27 mouse cellular contexts compared by ENCODE assay signal in the genomic region with DNA sequence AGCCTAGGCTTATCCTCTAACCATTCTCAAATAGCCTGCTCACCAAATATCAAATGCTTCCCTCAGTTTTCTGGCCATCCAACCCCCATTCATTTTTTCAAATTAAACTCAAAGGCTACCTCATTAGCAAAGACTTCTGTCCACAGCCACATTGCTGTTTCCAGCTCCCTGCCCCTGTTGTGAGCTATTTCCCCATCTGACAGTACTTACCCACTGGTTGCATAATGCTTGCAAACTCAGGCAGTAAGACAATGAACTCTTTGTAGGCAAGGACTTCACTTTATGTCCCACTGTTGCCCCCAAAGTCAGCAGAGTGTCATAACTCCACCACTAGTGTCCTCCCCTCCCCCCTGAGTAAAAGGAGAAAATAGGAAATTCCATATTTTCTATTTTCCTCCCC.
DNase-seq lines count a peak whose midpoint lies in the region; ATAC-seq and TF ChIP-seq lines count a peak whose summit lies in the region.
"Had no signal": no experiment of that assay in that cellular context is flagged by ENCODE, and none has a peak within 500 bp of the region (broad histone marks: within the 10 kb centered on the region; RNA-seq: fewer than 3 reads in every experiment).

No protein-coding gene starts in this region.

- no peak for ATAC-seq in embryonic facial prominence, embryonic 14.5 days (ENCODE audit: low read depth)
- no peak for ATAC-seq in liver, postnatal 0 days
- ATAC-seq: activated CD4-positive, CD25-positive, alpha-beta regulatory T cell, adult 4 months; CD4-positive, CD25-positive, alpha-beta regulatory T cell, adult 4 months; forebrain, embryonic 14.5 days; intestine, embryonic 15.5 days had no signal

- no peak overlapping the region for H3K9ac ChIP-seq in embryonic facial prominence, embryonic 14.5 days (ENCODE audit: low read depth, low read length)
- no peak overlapping the region for H3K9ac ChIP-seq in liver, postnatal 0 days (replicated peaks)
- H3K9ac ChIP-seq: hindbrain, embryonic 14.5 days; intestine, embryonic 15.5 days; liver, embryonic 14.5 days; lung, embryonic 14.5 days; midbrain, embryonic 12.5 days had no signal

- no peaks in the 10 kb centered on the region for H3K4me1 ChIP-seq in embryonic facial prominence, embryonic 14.5 days (ENCODE audit: control insufficient read depth, insufficient read depth, low read length)
- H3K4me1 ChIP-seq in embryonic facial prominence, embryonic 10.5 days: 0 out of 2 replicates have a peak, but pooled peaks cover 5% of the 10 kb centered on the region
- H3K4me1 ChIP-seq in liver, postnatal 0 days (ENCODE audit: insufficient read depth): no peaks in the 10 kb centered on the region
- H3K4me1 ChIP-seq: intestine, embryonic 15.5 days; midbrain, embryonic 12.5 days had no signal

- no peak for TF ChIP-seq EP300 in liver, postnatal 0 days (IDR thresholded peaks at IDR 0.05; ENCODE audit: low read depth)

- no peak overlapping the region for H3K27ac ChIP-seq in embryonic facial prominence, embryonic 14.5 days (replicated peaks; ENCODE audit: low read depth, low read length)
- no peak overlapping the region for H3K27ac ChIP-seq in embryonic facial prominence, embryonic 10.5 days (replicated peaks)
- H3K27ac ChIP-seq in layer of hippocampus, adult 2 months: no peak overlapping the region
- H3K27ac ChIP-seq in liver, postnatal 0 days (ENCODE audit: low read depth): no peak overlapping the region
- H3K27ac ChIP-seq: hindbrain, embryonic 14.5 days; intestine, embryonic 15.5 days; liver, embryonic 14.5 days; midbrain, embryonic 12.5 days had no signal

- no peak overlapping the region for H3K4me3 ChIP-seq in embryonic facial prominence, embryonic 14.5 days (ENCODE audit: low read depth, low read length)
- H3K4me3 ChIP-seq in embryonic facial prominence, embryonic 10.5 days: no peak overlapping the region
- no peak overlapping the region for H3K4me3 ChIP-seq in layer of hippocampus, adult 2 months
- no peak overlapping the region for H3K4me3 ChIP-seq in liver, postnatal 0 days (ENCODE audit: low read depth, low read length)
- H3K4me3 ChIP-seq: intestine, embryonic 15.5 days; midbrain, embryonic 12.5 days had no signal

- TF ChIP-seq CTCF in layer of hippocampus, adult 2 months (conservative IDR thresholded peaks at IDR 0.05): no peak
- TF ChIP-seq CTCF in liver, postnatal 0 days (IDR thresholded peaks at IDR 0.05; ENCODE audit: low read depth): no peak

- H3K9me3 ChIP-seq in embryonic facial prominence, embryonic 14.5 days (ENCODE audit: control insufficient read depth, low read length): no peaks in the 10 kb centered on the region
- H3K9me3 ChIP-seq in embryonic facial prominence, embryonic 10.5 days: no peaks in the 10 kb centered on the region
- H3K9me3 ChIP-seq in liver, postnatal 0 days (ENCODE audit: low read length): no peaks in the 10 kb centered on the region
- H3K9me3 ChIP-seq: intestine, embryonic 15.5 days; midbrain, embryonic 12.5 days had no signal

- DNase-seq in embryonic facial prominence, embryonic 14.5 days (ENCODE audit: low spot score): peak; percentile 14
- no peak for DNase-seq in embryonic facial prominence, embryonic 10.5 days (ENCODE audit: low spot score)
- DNase-seq in layer of hippocampus, adult 9-11 months: peak; percentile 37
- DNase-seq in layer of hippocampus, adult 2 months (ENCODE audit: low spot score in 2 of 2): no peak
- DNase-seq in brain, adult 2 months (ENCODE audit: low read depth, low spot score): peak; percentile 53
- peak; percentile 71 for DNase-seq in retina, embryonic 14.5 days (ENCODE audit: low spot score)
- DNase-seq in liver, postnatal 0 days: no peak
- DNase-seq in left cerebral cortex, adult 18-20 months (ENCODE audit: low spot score in 2 of 2): no peak
- DNase-seq: adrenal gland, adult 8-10 months; cerebellum, adult 8-10 months; cerebellum, postnatal 25 days; gastrocnemius, postnatal 25 days; heart, adult 18-20 months; kidney, postnatal 14 days; layer of hippocampus, postnatal 36 days; liver; lung, embryonic 14.5 days; thymus, adult 2 months; thymus, postnatal 4 days had no signal

- H3K4me2 ChIP-seq in embryonic facial prominence, embryonic 14.5 days (ENCODE audit: low read depth, low read length): no peak overlapping the region
- no peak overlapping the region for H3K4me2 ChIP-seq in liver, postnatal 0 days (ENCODE audit: low read depth, low read length)
- H3K4me2 ChIP-seq: heart, embryonic 11.5 days; hindbrain, embryonic 14.5 days; intestine, embryonic 15.5 days; lung, embryonic 14.5 days; midbrain, embryonic 12.5 days had no signal

- no peaks in the 10 kb centered on the region for H3K36me3 ChIP-seq in embryonic facial prominence, embryonic 14.5 days (ENCODE audit: control insufficient read depth, insufficient read depth, low read length)
- no peaks in the 10 kb centered on the region for H3K36me3 ChIP-seq in embryonic facial prominence, embryonic 10.5 days (replicated peaks)
- no peaks in the 10 kb centered on the region for H3K36me3 ChIP-seq in liver, postnatal 0 days (replicated peaks; ENCODE audit: insufficient read depth, low read length)
- H3K36me3 ChIP-seq: intestine, embryonic 15.5 days; midbrain, embryonic 12.5 days had no signal

- H3K27me3 ChIP-seq in embryonic facial prominence, embryonic 14.5 days (replicated peaks; ENCODE audit: control insufficient read depth, insufficient read depth, low read length): no peaks in the 10 kb centered on the region
- no peaks in the 10 kb centered on the region for H3K27me3 ChIP-seq in embryonic facial prominence, embryonic 10.5 days (replicated peaks; ENCODE audit: low read depth, poor library complexity, severe bottlenecking)
- H3K27me3 ChIP-seq in liver, postnatal 0 days (ENCODE audit: insufficient read depth, low read length): no peaks in the 10 kb centered on the region
- H3K27me3 ChIP-seq: intestine, embryonic 15.5 days; midbrain, embryonic 12.5 days had no signal

Comparison
In these comparisons a context has a peak if more than half of its experiments do, and no peak if none do; other contexts are left out.
1. DNase-seq: peak in embryonic facial prominence, embryonic 14.5 days (single experiment), layer of hippocampus, adult 9-11 months (single experiment), brain, adult 2 months (single experiment) and retina, embryonic 14.5 days (single experiment); none in embryonic facial prominence, embryonic 10.5 days (single experiment), layer of hippocampus, adult 2 months (0 of 2), liver, postnatal 0 days (single experiment) and left cerebral cortex, adult 18-20 months (0 of 2).